Mouse (Mus musculus) retina, postnatal 7 days (tissue): Measurements from ENCODE around the gene Ccdc180.
A peak's percentile ranks its signal among the peaks of the same experiment; 100 is the strongest.

Experiments used
- DNase-seq: peaks from one replicate; pipeline ENCODE4 v3.0.0-alpha.2; 2012; ENCODE audit warnings: low read depth, low spot score

The Ccdc180 gene

GRCm38 (mm10) chr4:45911256-45911655 lies 21.2 kb downstream of the Ccdc180 start:
- DNase-seq, result no peak

- no peak for DNase-seq
These were observed 21.8 kb downstream of the Ccdc180 start for GRCm38 (mm10) chr4:45911876-45912275.

GRCm38 (mm10) chr4:45917091-45917490 lies 27.0 kb downstream of the Ccdc180 start:
- no peak for DNase-seq

- no peak for DNase-seq
These were observed 31.7 kb downstream of the Ccdc180 start for GRCm38 (mm10) chr4:45921663-45922435.

GRCm38 (mm10) chr4:45924011-45924410 lies 33.9 kb downstream of the Ccdc180 start:
- no peak for DNase-seq

- no peak for DNase-seq
These were observed 38.5 kb downstream of the Ccdc180 start for GRCm38 (mm10) chr4:45928561-45928960.

GRCm38 (mm10) chr4:45941628-45942044 lies 51.5 kb downstream of the Ccdc180 start:
- DNase-seq, result peak; percentile 50

GRCm38 (mm10) chr4:45947729-45948128 lies 57.6 kb downstream of the Ccdc180 start:
- no peak for DNase-seq

GRCm38 (mm10) chr4:45949109-45949848 lies 59.2 kb downstream of the Ccdc180 start:
- DNase-seq, result no peak

- no peak for DNase-seq
These were observed 61.7 kb downstream of the Ccdc180 start for GRCm38 (mm10) chr4:45951830-45952229.

- no peak for DNase-seq
These were observed 63.2 kb downstream of the Ccdc180 start for GRCm38 (mm10) chr4:45953025-45953919.

GRCm38 (mm10) chr4:45955235-45955634 lies 65.1 kb downstream of the Ccdc180 start:
- DNase-seq, result no peak

- DNase-seq, result no peak
These were observed 66.0 kb downstream of the Ccdc180 start for GRCm38 (mm10) chr4:45956131-45956530.

- no peak for DNase-seq
These were observed 66.6 kb downstream of the Ccdc180 start for GRCm38 (mm10) chr4:45956706-45957105.

GRCm38 (mm10) chr4:45964771-45965439 lies 74.8 kb downstream of the Ccdc180 start, which contains the start of gene Tdrd7:
TSS of gene Tdrd7 (plus strand) at chr4:45965334.
- no peak for DNase-seq

- no peak for DNase-seq
These were observed 75.8 kb downstream of the Ccdc180 start for GRCm38 (mm10) chr4:45965737-45966447.

GRCm38 (mm10) chr4:45966716-45967115 lies 76.6 kb downstream of the Ccdc180 start:
- peak; percentile 60 for DNase-seq

GRCm38 (mm10) chr4:45967479-45968341 lies 77.6 kb downstream of the Ccdc180 start:
- DNase-seq, result peak; percentile 61

- DNase-seq, result no peak
These were observed 78.9 kb downstream of the Ccdc180 start for GRCm38 (mm10) chr4:45969051-45969450.
